Mouse (Mus musculus) embryo, embryonic 11 days (tissue): Measurements from ENCODE around the gene Igsf11.

Experiments used
- DNase-seq: peaks from one replicate; pipeline ENCODE4 v3.0.0-alpha.2; 2015

The Igsf11 gene

GRCm38 (mm10) chr16:38986410-38986809, 93.9 kb downstream of the Igsf11 start:
- no peak for DNase-seq

GRCm38 (mm10) chr16:38993711-38994110, 101.2 kb downstream of the Igsf11 start:
- no peak for DNase-seq

GRCm38 (mm10) chr16:38998496-38999258, 106.2 kb downstream of the Igsf11 start:
- no peak for DNase-seq

- DNase-seq, result no peak
Observed at GRCm38 (mm10) chr16:38999298-38999697, 106.8 kb downstream of the Igsf11 start.

DNA sequence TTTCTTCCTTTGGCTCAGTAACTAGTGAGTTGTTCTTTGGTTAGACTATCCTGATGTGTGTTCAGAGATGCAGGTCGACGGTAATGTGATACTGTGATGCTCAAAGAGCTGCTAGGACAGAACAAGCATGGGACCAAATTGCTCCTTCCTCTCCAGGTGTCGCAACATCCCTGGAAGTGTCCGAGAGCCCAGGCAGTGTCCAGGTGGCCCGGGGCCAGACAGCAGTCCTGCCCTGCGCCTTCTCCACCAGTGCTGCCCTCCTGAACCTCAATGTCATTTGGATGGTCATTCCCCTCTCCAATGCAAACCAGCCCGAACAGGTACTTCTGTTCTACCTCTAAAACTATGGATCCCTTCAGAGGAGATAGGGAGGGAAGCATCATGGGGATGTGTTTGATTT, 114.5 kb downstream of the Igsf11 start:
- no peak for DNase-seq

DNA sequence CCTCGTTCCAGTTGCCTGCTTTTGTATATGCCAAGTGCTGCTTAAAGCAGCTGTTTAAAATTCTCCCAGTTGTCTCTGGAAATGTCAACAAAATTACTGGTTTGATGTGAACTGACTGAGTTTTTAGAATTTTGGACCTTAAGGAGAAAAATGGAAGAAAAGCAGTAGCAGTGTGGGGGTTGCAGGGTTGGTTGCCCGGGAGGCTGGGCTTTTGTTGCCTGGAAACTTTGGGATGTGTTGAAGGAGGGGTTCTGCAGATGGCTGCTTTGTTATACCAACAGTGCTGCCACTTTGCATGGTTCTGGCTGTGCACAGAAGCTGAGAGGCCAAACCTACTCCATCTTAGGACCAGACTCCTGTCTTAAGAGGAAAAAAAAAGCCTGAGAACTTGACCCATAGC, 127.0 kb downstream of the Igsf11 start:
- DNase-seq, result peak; percentile 20

GRCm38 (mm10) chr16:39025989-39026736, 133.7 kb downstream of the Igsf11 start:
- DNase-seq, result peak; percentile 26

GRCm38 (mm10) chr16:39031350-39031749, 138.9 kb downstream of the Igsf11 start:
- DNase-seq, result no peak

DNA sequence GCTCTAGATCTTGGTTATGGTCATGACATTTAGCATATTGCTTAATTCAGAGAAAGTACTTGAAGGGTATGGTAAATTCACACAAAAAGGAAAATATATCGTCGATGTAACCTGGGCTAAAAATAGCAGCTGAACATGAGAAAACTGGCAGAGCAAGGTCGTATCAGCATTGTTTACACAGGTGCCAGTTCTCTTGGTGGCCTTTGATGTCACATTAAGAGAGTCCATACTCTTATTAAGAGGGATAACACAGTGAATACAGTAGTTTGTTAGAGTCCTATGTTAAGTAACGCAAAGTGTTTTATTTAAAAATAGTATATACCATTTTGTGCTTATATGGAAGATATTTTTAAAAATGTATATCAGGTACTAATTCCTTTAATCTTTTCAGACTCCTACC, 144.8 kb downstream of the Igsf11 start:
- no peak for DNase-seq

- DNase-seq, result peak; percentile 33
Observed at GRCm38 (mm10) chr16:39044381-39044780, 151.9 kb downstream of the Igsf11 start.

DNA sequence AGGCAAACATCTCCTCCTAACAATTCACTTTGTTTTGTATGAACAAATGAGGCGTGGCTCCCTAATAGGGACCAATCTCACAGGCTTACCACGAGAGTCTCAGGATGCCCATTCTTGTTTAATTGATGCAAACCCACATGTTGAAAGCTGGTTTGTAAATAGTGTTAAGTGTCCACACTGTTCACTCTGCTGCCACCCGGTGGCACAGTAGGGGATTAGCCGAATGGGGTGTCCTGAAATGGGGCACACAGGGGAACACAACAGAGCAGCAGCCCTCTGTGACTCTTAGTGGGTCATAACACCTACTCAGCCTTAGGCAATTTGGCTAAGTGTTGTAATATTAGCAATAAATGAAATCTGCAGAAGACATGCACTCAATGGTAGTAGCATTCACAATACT, 156.4 kb downstream of the Igsf11 start:
- peak; percentile 74 for DNase-seq

- DNase-seq, result peak; percentile 82
Observed at GRCm38 (mm10) chr16:39052971-39053370, 160.5 kb downstream of the Igsf11 start.

GRCm38 (mm10) chr16:39053779-39054178, 161.3 kb downstream of the Igsf11 start:
- DNase-seq, result no peak

DNA sequence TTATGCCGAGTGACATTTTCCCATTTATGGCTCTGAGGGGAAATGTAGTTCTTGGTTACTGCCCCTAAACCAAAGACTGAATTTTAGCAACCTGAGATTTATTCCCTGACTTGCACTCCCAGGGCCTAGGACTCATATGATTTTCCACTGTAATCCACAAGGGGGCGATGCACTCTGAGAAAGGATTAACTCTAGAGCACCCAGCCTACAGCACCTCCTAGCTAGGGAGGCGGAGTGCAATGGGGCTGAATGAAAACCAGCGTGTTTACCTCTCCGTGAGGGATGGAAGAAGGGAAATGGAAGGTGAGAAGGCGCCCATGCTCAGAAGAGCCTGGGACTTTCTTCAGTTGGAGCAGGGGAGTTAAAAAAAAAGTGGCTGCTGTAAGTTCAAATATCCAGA, 163.6 kb downstream of the Igsf11 start:
- DNase-seq, result peak; percentile 62

DNA sequence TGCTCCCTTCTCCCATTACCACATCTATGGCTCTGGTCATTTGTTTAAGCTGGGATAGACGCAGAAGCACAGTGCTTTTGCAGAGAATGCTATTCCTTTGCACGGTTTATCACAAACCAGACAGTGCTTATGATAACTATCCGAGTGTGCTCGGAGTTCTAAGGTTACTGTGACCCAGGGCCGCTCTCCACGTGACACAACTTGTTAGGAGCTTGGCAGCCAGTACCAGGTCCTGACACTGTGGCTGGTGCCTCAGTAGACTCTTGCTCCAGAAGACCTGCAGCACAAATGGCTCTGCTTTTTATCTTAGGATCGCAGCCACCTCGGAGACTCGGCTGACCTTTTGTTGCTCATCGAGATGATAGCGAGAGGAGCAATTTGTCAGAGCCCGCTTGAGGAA, 164.5 kb downstream of the Igsf11 start:
- DNase-seq, result no peak

DNA sequence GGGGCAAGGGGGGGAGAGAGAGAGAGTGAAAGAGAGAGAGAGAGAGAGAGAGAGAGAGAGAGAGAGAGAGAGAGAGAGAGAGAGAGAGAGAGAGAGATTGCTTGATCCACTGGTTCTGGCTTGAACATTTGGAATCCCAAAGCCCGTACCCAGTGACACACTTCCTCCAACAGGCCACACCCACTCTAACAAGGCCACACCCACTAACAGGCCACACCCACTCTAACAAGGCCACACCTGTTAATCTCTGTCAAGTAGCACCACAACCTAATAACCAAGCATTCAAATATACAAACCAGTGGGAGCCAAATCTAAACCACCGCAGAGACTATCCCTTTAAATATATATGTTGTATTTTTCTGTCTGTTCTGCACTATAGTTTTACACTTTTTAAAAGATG, 166.4 kb downstream of the Igsf11 start:
- no peak for DNase-seq

- DNase-seq, result peak; percentile 73
Observed at GRCm38 (mm10) chr16:39062596-39062995, 170.1 kb downstream of the Igsf11 start.

DNA sequence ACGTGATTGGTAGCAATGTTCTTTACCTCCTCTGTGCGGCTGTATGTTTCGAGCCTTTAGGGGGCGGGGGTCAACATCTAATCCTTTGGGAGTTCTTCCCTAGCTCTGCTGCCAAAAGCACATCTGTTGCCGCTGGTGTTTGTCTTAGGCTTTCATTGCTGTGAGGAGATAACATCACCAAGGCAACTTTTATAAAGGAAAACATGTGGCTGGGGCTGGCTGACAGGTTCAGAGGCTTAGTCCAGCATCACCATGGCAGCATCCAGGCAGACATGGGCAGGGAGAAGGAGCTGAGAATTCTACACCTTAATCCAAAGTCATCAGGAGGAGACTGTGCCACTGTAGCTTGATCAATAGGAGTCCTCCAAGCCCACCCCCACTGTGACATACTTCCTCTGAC, 173.1 kb downstream of the Igsf11 start:
- DNase-seq, result no peak

DNA sequence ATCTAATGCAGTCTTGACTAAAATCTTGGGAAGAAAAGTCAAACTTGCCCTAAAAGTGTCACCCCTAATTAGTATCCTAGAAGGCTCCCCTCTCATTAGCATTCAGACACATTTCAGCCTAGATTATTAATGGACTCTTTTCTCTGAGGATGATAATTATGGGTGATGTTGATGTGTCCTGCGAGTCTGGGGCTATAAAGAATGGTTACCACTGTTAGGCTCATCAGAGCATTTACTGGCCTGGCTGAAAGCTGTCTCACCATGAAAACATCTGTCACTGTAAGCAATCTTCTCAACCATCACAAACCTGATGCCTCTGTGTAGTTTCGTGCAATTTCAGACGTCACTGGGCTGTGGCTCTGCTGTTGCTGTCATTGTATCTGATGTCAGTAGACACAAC, 179.0 kb downstream of the Igsf11 start:
- no peak for DNase-seq
